Mouse (Mus musculus) stomach, postnatal 0 days (tissue): ENCODE measurements around the gene Trp53bp1.

Experiments used
- CTCF ChIP-seq: IDR thresholded peaks from 2 replicates; pipeline ENCODE4 v1.5.1; 2016; ENCODE audit warnings: antibody characterized with exemption, low read depth, mild to moderate bottlenecking, moderate library complexity
- EP300 ChIP-seq: optimal IDR thresholded peaks from 2 replicates; pipeline ENCODE3; 2016; ENCODE audit warnings: antibody characterized with exemption

DNA sequence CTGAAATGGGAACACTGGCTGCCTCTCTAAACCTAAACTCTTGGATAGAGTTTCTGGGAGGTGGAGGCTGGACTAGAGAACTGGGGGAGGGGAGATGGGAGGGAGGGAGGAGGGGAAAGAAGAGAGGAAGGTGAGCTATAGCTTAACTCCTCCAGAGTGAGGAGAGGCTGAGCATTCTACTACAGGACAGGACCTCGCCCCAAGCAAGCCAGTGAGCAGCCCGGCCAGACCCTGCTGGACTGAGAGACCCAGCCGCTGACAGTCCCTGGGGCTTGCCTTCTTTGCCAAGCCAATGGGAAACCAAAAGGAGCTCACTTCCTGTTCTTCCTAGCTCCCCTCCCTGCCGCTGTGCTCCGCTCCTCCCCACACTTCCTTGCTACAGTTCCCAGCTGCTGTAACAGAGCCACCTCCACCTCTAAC lies 37.8 kb upstream of the Trp53bp1 start:
- TF ChIP-seq EP300 (no peak), CTCF (no peak)
